Mouse (Mus musculus): Measurements from ENCODE around the gene Arhgap15.

DNA sequence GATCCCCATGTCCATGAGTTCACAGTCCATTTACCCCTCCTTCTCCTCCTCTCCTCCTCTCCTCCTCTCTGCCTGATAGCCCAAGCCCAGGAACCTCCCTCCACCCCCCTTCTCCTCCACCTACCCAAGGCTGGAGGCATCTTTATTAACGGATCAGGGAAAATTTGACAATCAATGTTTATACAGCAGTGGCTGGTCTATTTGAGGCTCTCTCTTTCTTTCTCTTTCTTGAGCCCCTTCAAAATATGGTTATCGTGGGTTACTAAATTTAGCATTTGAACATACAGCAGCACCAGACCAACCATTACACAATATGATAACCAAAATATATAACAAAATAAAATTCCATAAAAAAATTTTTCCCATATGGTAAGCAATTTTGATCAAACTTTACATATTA lies 335.8 kb downstream of the Arhgap15 start:
- TF ChIP-seq POLR2A (IDR thresholded peaks at IDR 0.05; ENCODE audit: low read depth, low read length) (no peak), CTCF (IDR thresholded peaks at IDR 0.05; ENCODE audit: borderline replicate concordance, insufficient read depth, low read length) (no peak)

Data from embryonic fibroblast, embryonic 13.5 days (primary cell).